Mouse (Mus musculus) left cerebral cortex, postnatal 14 days (tissue): ENCODE measurements around the gene Plscr1. TPM values are rescaled to one million over a fixed set of nuclear protein-coding genes. Genes with fewer than 3 reads are reported as not detected.

Experiments used
- DNase-seq, 2 experiments: peaks; one replicate each; pipeline ENCODE4 v3.0.0; 2021 to 2022; ENCODE audit warnings: low spot score in 2 of 2, mixed read lengths in 1 of 2
- intact Hi-C: fragments of 180-260 bp; cut with DNase I; formaldehyde crosslinking; loops from one replicate; pipeline ENCODE4 v1.15.1; 2025
- long read RNA-seq, 2 experiments: library from polyadenylated mRNA; stranded (forward); transcript quantifications; one replicate each; pipeline ENCODE4 v2.0.0; 2021
- total RNA-seq, 2 experiments: library from RNA; stranded (reverse); gene quantifications; 2 replicates each; pipeline ENCODE4 v1.2.3; 2021

Plscr1 gene
- total RNA-seq: 1 to 10 TPM; 1.0 to 1.2 TPM
- long read RNA-seq, experiment 1: 0 reads
- long read RNA-seq, experiment 2: 0 reads

- no peak for DNase-seq
- intact Hi-C loops: no loop called here
Measured at GRCm38 (mm10) chr9:92249447-92249852, at the start of gene Plscr1. TSS of gene Plscr1 (plus strand) at chr9:92249750.

DNA sequence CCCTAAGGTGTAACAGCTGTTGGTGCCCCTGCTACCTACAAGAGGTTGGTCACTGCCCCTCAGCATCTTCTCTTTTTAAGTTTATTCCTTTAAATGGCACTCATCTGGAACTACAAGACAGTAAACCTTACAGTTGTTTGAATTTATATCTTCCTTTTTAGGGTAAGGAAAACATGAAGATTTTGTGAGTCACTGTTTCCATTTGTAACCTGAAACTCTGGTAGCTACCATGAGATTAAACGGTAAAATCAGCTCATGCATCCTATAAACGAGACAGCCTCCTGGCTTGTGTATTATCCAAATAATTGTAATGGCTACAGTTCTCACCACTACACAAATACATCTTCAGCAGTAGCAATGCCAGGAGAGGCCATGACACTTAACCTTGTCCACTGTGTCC is 45.2 kb upstream of the Plscr1 start:
- intact Hi-C loops: no loop called here
- no peak for DNase-seq

GRCm38 (mm10) chr9:92207307-92207706 is 42.2 kb upstream of the Plscr1 start:
- peak; percentile 47 to 77 for DNase-seq
- intact Hi-C loops: loop anchor here (1.0 kb wide), 1 partner anchor 60 kb away; no protein-coding TSS in a partner anchor

- no peak for DNase-seq
- intact Hi-C loops: loop anchor here (1.0 kb wide), 1 partner anchor 60 kb away; no protein-coding TSS in a partner anchor
Measured at GRCm38 (mm10) chr9:92207757-92208156, 41.8 kb upstream of the Plscr1 start.

GRCm38 (mm10) chr9:92209850-92210249 is 39.7 kb upstream of the Plscr1 start:
- intact Hi-C loops: no loop called here
- DNase-seq: no peak

GRCm38 (mm10) chr9:92210386-92210967 is 39.1 kb upstream of the Plscr1 start:
- intact Hi-C loops: no loop called here
- no peak for DNase-seq

DNA sequence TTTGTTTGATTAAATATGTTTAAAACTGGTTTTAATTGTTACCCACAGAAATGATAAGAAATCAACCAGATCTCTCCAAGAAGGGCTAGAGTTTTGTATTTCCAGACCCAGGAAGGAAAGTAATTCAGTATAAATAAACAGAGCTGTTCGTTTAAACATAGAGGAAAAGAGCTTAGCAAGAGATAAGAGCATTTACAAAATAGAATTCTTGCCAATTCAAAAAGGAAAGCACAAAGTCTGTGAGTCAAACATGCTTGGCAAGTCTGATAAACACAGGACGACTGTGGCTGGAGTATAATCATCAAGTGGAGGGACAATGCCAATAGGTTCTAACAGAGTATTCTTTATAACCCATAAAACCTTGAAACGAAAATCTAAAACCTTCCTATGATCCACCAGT is 38.5 kb upstream of the Plscr1 start:
- DNase-seq: no peak
- intact Hi-C loops: no loop called here

- intact Hi-C loops: loop anchor here (2.0 to 5.0 kb wide), 2 partner anchors 393 to 660 kb away; no protein-coding TSS in a partner anchor
- peak; percentile 15 to 18 for DNase-seq
Measured at GRCm38 (mm10) chr9:92217484-92217883, 32.1 kb upstream of the Plscr1 start.

DNA sequence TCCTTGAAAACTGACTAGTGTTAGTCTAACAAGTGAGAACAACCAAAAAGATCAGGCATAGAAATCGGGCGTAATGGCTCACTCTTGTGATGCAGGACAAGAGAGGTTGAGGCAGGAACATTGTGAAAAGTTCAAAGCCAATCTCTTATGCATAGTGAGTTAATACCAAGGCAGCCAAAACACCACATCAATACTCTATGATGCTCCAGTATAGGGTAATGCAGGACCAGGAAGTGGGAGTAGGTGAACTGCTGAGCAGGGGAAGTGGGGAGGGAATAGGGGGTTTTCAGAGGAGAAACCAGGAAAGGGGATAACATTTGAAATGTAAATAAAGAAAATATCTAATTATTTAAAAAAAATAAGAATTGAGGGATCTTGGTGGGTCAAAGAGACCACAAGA is 31.7 kb upstream of the Plscr1 start:
- intact Hi-C loops: loop anchor here (2.0 to 5.0 kb wide), 2 partner anchors 393 to 659 kb away; no protein-coding TSS in a partner anchor

DNA sequence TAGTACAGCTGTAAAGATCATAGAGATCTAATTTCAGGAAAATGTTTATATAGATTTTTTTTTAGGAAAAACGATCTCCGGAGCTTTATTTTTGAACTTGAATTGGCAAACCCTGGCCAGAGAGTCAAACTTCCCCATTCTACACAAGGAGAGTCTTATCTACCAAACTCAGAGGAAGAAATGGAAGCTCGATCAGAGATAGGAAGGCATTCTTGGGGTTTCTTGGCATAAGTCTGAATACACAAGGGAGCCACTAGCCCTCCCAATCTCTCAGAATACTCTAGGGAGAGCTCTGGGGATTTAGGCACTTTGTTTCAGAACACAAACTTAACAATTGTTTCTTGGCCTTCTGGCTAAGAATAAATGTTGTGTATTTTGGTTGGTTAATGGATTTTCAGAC is 29.4 kb upstream of the Plscr1 start:
- no peak for DNase-seq
- intact Hi-C loops: no loop called here

More for the DNA sequence above, 31.7 kb upstream of the Plscr1 start:
- DNase-seq: no peak

DNA sequence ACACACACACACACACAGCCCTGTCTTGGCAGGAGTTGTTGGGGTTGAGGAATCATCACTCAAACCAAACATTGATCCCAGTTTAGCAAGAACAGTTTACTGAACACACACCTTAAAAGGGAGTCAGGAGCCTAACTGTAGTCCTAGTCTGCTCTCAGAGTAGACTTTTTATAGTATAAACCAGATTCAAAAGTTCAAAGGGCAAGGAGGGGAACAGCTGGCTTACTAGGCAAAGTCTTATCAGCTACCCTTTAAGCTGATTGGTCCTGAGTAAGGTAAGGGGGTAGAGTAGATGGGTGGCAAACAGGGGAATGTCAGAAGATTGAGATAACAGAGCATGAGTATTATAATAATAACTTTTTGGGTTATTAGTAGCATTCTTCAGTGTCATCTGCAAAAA is 28.1 kb upstream of the Plscr1 start:
- intact Hi-C loops: no loop called here
- no peak for DNase-seq

DNA sequence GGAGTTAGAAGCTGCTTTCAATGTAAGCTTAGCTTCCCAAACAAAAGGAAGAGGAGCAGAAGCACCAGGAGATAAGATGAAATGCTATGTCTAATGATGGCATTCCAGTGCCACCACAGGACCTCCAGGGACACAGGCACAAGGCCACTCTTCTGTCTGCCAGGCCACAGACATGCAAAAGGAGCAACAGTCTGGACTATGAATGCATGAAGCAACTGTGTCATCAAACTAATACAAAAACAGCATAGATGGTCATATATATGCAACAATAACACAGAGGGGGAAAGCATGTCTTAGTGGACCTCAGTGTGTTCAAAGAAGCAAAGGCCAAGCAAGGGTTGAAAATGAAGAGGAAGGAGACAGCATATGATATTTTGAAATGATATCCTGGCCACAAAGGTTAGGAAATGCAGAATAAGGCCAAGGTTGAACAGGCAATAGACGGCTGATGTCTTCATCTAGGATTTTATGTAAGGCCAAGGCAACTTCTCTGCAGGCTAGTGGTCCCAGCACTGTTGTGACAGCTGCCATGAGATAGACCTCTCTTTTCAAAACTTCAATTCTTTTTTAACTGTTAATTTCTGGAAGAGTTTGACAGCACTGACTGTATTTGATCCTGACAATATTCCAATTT is 24.8 kb upstream of the Plscr1 start:
- intact Hi-C loops: no loop called here

GRCm38 (mm10) chr9:92226127-92226655 is 23.4 kb upstream of the Plscr1 start:
- DNase-seq: no peak
- intact Hi-C loops: no loop called here

More for the DNA sequence above, 24.8 kb upstream of the Plscr1 start:
- no peak for DNase-seq

DNA sequence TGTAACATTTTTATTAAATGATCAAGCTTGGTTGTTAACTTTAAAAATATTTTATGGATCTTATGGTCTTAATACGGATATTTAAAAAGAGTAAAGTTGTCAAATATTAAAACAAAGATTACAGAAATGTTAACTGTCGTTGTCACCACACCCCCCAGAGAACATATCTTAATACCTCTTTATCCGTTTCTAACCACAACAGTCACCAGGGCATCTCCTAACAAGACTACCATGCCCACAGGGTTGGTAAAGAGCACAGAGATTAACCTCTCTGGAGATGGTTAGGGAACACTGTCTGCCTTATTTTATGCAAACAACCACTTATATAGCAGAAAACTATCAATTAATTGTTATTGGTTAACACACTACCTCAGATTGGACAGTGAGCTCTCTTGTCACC is 22.8 kb upstream of the Plscr1 start:
- intact Hi-C loops: no loop called here
- no peak for DNase-seq

DNA sequence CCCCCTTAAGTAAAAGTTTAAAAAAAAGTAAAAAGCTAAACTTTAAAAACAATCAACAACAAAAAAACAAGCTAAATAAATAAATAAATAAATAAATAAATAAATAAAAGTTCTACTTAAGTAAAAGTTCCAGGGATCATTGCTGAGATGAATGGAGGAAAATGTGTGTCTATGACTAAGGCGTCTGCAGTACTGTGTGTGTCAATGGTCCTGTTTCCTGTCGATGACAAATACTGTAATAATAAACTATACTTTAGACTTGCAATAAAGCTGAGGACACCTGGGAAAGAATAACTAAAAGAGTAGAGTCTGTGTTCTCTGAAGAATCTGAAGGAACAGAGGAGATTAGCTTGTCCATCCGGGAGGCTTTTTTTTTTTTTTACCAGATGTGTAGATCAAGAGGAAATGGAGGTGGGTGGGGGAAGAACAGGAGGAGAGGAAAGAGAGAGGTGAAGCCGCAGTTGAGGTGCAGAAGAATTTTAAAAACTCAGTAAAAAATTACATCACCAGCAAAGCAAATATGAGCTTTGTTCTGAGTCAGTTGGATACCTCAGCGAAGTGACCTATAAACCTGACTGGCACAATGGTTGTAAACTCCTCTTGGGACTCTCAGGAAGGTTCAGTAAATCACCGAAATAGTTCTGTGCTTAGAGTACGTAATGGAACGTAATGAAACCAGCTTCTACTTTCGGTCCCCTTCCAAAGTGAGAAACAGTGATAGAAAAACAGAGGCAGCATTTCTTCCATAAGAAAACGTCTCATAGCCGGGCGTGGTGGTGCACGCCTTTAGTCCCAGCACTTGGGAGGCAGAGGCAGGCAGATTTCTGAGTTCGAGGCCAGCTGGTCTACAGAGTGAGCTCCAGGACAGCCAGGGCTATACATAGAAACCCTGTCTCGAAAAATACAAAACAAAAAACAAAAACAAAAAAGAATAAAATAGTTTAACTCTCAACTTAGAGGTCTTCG is 20.4 kb upstream of the Plscr1 start:
- no peak for DNase-seq
- intact Hi-C loops: no loop called here

DNA sequence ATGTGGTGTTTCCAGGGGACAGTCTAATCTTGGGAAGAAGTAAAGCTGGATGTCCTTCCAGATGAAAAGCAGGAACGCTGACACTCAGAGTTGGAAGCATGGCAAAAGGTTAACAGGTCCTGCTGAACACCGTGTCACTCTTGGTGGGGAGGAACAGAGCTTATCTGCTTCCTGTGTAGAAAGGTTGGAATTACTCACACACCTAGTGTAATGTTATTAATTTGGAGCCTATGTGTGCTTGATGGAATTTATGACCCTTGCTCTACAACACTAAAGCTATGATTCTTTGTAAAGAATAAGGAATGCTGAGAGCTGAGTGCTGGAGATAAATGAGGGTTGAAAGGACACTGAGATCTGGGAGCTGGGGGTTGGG is 19.7 kb upstream of the Plscr1 start:
- intact Hi-C loops: no loop called here

DNA sequence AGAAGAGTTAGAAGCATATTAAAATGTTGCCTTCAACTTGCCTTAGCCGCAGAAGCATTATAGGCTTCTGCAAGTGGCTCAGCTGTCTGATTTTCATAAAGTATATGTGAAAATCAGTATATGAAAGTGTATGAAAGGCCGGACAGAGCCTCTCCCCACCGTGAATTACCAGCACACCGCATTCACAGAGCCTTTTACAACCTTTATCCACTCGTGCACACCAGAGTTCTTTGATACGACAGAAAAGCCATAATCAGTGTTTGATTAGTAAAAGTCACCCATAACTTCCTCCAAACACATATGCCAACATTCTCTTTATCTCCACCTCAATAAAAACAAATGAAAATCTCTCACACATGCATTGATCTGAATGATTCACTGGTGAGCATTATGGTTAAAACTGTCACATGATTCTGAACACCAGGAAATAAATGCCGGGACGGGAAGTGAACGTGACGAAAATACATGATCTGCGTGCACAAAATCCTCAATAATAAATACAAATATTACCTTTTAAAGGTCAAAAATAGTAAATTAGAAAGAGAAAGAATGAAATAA is 14.6 kb upstream of the Plscr1 start:
- intact Hi-C loops: no loop called here
- no peak for DNase-seq

More for the DNA sequence above, 19.7 kb upstream of the Plscr1 start:
- no peak for DNase-seq

DNA sequence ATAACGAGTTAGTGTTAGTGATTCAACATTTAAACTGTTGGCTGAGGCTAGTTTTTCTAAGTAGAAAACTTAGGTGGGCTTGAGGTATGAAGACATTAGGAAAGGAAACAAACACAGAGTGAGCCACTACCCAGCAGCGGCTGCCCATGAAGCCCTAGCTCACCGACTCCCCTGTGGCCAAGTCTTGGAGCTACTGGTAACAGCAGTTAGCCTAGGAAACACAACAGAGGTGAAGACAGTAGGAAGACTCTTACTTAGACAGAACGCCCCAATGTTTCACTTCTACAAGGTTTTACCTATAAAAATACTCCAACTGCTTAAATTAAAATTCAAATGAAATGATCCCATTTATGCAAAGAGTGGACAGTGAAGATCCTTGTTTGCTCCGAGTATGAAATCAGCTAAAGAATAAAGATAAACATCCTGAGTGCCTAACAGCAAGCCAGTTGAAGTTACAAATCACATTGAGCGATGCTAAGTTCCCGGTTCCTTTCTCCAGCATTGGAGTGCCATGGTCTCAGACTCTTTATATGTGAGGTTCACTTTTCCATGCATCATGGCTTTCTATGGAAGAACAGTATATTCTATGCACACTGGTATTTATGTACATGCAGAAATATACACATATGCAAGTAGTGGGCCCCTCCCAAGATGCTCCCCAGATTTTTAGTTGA is 640 bp upstream of the Plscr1 start:
- intact Hi-C loops: no loop called here
- DNase-seq: no peak
